Mouse (Mus musculus) macrophage (primary cell): ENCODE results near the gene Hsf4. TPM values are rescaled to one million over a fixed set of nuclear protein-coding genes. Genes with fewer than 3 reads are reported as not detected.

Experiments
- H3K27ac ChIP-seq: fragments of 350-480 bp; formaldehyde crosslinking; 2 replicates; pipeline ENCODE4 v1.9.0; 2021
- H3K36me3 ChIP-seq: fragments of 350-480 bp; formaldehyde crosslinking; 2 replicates; pipeline ENCODE4 v1.9.0; 2021; ENCODE audit errors: inconsistent target
- H3K4me3 ChIP-seq: fragments of 350-480 bp; formaldehyde crosslinking; 2 replicates; pipeline ENCODE4 v1.9.0; 2021; ENCODE audit errors: inconsistent target
- H3K79me2 ChIP-seq: fragments of 350-480 bp; formaldehyde crosslinking; 2 replicates; pipeline ENCODE4 v1.9.0; 2021; ENCODE audit errors: inconsistent target
- WGBS: methylation state at CpG from one replicate; pipeline ENCODE4 v1.1.7; 2026; ENCODE audit warnings: inconsistent platforms; ENCODE audit not compliant: missing documents; 5-methylcytosine and 5-hydroxymethylcytosine counted together
- polyA plus RNA-seq: library from polyadenylated mRNA; stranded (reverse); fragments of 250-400 nt; gene quantifications from 3 replicates; pipeline ENCODE4 v1.2.4, GENCODE M21; 2018; ENCODE audit warnings: inconsistent platforms

Hsf4 gene
- polyA plus RNA-seq, 1 experiment from 2014 or later, result 2.9 TPM

DNA sequence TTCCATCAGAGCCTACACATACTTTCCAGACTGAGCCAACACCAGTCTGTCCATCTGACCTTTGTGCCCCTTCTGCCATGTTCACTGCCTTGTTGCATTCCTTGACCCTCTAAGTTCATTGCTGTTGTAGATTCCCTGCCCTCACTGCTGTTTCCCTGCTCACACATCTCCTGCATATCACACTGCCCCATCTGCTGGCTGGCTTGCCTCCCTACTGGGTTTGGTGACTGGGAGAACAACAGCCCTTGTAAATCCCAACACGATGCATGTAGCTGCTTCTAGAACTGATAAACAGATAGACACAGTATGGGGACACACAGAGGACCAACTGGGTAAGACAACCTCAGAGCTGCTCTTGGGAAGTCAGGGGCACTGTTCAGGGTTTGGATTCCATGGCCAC is 42.1 kb downstream of the Hsf4 start:
- Histone ChIP-seq H3K79me2 (no peaks in the 10 kb centered on the region), H3K36me3 (peaks cover 64% of the 10 kb centered on the region), H3K27ac (no peak overlapping the region), H3K4me3 (no peak overlapping the region)
- WGBS, result 90% methylated on average over 1 of the region's 1 CpGs

DNA sequence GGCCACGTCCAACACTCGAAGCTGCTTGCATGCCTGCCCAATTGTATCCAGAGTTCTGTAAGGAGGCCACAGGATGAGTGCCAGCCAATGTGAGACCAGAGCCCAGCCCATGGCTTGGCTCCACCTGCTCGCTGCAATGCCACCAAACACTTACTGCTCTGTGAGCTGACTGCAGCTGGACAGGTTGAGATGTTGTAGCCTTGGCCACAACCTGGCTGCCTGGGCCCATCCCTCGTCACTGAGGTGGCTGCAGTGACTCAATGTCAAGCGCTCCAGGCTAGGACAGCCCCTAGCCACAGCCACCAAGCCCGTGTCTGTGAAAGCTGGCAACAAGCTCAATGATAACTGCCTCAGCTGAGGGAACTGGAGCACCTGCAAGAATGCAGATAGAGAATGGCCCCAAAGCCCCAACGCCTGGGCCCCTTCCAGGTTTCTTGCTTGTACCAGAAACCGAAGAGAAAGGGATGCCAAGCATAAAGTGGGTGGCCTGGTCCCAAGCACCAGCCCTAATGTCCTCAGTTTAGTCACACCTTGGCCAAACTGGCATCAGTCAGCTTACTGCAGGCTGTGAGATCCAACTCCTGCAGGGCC is 43.4 kb downstream of the Hsf4 start:
- no peaks in the 10 kb centered on the region for H3K79me2 ChIP-seq
- H3K4me3 ChIP-seq, result no peak overlapping the region
- peaks cover 56% of the 10 kb centered on the region for H3K36me3 ChIP-seq
- WGBS, result 93% methylated on average over 8 of the region's 8 CpGs
- no peak overlapping the region for H3K27ac ChIP-seq

DNA sequence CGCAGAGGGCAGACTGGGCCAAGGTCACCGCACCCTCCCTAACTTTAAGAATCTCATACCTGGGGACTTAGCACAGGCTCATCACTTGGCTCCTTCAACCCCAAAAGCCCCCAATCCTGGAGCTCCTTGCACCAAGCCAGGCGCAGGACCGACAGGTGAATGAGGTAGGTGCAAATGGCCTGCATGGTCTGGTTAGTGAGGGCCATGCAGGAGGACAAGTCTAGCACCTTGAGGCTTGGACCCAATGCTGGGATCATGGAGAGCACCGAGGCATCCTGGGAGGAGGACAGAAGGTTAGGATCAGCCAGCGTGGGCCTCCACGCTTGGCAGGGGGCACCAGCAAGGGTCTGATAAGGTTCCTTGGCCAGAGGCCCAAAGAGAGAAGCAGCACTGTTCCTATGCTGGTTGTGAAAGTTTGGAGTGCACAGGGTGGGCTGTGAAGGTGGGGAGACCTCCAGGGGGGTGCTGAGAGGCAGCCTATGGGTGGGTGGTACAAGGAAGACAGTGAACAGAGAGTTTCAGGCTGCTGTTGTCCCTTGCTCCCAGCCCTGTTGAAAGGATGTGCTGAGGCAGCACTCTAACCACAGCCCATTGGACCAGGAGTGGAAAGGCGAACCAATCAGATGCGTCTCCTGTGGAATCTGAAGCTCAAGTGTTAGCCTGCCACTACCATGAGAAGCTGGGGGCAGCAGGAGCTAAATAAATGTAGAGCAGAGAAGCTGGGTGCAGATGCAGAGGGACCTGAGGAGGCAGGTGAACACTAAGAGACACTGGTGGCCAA is 44.2 kb downstream of the Hsf4 start:
- WGBS, result 94% methylated on average over 9 of the region's 9 CpGs
- no peak overlapping the region for H3K27ac ChIP-seq
- H3K36me3 ChIP-seq, result peaks cover 48% of the 10 kb centered on the region
- H3K4me3 ChIP-seq, result no peak overlapping the region
- no peaks in the 10 kb centered on the region for H3K79me2 ChIP-seq

DNA sequence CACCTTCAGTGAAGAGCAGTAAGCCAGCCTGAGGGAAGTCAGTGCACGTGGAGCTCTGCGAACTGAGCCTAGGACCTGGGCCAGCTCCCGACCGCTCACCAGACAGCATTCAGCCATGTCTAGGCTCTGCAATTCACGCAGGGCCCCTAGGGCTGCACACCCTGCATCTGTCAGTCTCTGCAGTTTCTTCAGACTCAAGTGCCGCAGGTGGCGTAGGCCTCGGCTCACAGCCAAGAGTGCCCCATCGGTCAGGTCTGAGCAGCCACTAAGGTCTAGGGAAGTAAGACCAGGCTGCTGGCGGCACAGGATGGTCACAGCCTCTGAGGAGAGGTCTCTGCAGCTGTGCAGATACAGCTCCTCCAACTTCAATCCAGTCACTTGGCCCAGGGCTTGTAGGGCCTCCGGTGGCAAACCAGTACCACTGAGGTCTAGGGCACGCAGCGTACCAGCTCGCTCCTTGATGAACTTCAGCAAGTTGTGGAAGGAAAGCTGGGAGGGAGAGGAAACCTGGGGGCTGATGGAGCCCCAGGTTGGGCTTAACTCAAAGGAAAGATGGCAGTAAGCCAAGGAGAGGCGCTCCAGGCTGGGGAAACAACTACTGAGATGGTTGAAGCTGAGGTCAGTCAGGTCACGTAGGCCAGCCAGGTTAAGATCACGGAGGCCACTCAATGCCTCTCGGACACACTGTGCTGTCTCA is 45.6 kb downstream of the Hsf4 start:
- no peak overlapping the region for H3K4me3 ChIP-seq
- no peaks in the 10 kb centered on the region for H3K79me2 ChIP-seq
- WGBS, result 99% methylated on average over 17 of the region's 18 CpGs
- peaks cover 33% of the 10 kb centered on the region for H3K36me3 ChIP-seq
- no peak overlapping the region for H3K27ac ChIP-seq

DNA sequence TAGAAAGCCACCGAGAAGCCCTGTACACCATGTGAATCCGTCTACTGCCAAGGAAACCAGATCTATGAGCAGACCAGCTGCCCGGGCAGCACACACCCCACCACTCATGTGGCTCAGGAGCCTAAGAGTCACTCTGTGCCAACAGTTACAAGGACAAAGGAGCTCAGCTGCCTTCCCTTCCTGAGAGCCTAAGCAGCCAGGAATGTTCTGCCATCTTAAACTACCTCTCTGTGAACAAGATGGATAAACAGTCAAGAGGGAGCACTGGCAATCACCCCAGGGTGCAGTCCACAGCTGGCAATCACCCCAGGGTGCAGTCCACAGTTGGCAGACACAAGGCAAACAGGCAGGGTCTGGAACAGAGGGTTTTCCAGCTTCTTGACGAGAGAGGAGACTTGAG is 48.3 kb downstream of the Hsf4 start:
- H3K27ac ChIP-seq, result no peak overlapping the region
- no peaks in the 10 kb centered on the region for H3K79me2 ChIP-seq
- no peak overlapping the region for H3K4me3 ChIP-seq
- 96% methylated on average over 4 of the region's 4 CpGs for WGBS
- H3K36me3 ChIP-seq, result peaks cover 32% of the 10 kb centered on the region

DNA sequence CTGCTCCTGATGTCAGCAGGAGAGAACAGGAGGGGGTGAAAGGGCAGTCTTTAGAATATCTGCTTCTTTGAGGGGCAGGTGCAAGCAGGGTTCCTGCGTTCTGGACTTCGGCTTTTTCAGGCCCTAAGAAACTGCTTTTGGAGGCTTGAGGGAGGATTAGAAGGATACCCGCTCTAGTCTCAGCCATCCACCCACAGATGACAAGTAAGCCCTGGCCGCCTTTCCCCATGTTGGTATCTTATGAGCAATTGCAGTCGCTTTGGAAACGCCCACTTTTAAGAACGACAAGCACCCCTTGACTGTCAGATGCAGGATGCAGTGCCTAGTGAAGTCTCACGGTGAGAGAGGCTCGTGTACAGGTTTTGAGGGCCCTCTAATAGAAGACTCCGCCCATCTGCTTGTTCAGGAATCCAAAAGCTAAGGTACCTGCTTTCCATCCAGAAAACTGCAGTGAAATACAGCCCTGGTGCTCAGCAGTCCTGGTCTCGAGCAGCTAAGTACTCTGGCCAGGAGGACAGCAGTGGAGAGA is 49.1 kb downstream of the Hsf4 start:
- H3K4me3 ChIP-seq, result no peak overlapping the region
- H3K27ac ChIP-seq, result no peak overlapping the region
- WGBS, result 96% methylated on average over 11 of the region's 11 CpGs
- no peaks in the 10 kb centered on the region for H3K79me2 ChIP-seq
- H3K36me3 ChIP-seq, result peaks cover 27% of the 10 kb centered on the region

DNA sequence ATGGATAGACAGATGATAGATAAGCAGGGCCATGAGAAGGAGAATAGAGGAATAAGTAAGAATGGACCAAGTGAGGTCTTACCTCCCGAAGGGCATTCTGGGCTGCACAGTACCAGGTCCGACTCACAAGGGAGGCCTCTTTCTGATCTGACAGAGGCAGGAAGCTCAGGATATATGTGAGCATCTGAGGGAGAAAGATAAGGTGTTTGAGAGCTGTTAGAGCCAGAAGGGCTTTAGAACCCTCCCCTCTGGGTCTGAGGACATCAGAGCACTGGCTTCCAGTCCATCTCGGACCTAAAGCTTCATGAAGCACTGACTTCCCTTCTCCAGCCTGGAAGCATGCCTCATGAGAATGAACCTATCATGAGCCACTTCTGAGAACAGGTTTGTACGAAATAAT is 53.6 kb downstream of the Hsf4 start:
- H3K36me3 ChIP-seq, result peaks cover 11% of the 10 kb centered on the region; the same call in 1 of the 2 replicates
- 87% methylated on average over 4 of the region's 4 CpGs for WGBS
- H3K27ac ChIP-seq, result no peak overlapping the region
- peaks cover 23% of the 10 kb centered on the region for H3K79me2 ChIP-seq
- H3K4me3 ChIP-seq, result no peak overlapping the region

Other genes with a start within 250 kb of the Hsf4 start
- not detected in 3 replicates for gene Ces3a, start 221.2 kb upstream of the Hsf4 start, polyA plus RNA-seq
- not detected in 3 replicates for gene Ces3b, start 186.0 kb upstream of the Hsf4 start, polyA plus RNA-seq
- gene Ces4a, start 138.0 kb upstream of the Hsf4 start, polyA plus RNA-seq, result not detected in 3 replicates
- 59.1 to 125 TPM (median 65.1 TPM) in 3 replicates for gene Cbfb, start 99.1 kb upstream of the Hsf4 start, polyA plus RNA-seq
- gene D230025D16Rik, start 44.7 kb upstream of the Hsf4 start, polyA plus RNA-seq, result 15.2 to 26.7 TPM (median 16.3 TPM) in 3 replicates
- 1.8 to 2.8 TPM (median 2.4 TPM) in 3 replicates for gene B3gnt9, start 14.6 kb upstream of the Hsf4 start, polyA plus RNA-seq
- gene Tradd, start 5.2 kb upstream of the Hsf4 start, polyA plus RNA-seq, result 8.4 to 20.0 TPM (median 19.9 TPM) in 3 replicates
- 2.1 to 7.5 TPM (median 3.9 TPM) in 3 replicates for gene Fbxl8, start 5.2 kb upstream of the Hsf4 start, polyA plus RNA-seq
- 0.16 to 0.77 TPM (median 0.73 TPM) in 3 replicates for gene Nol3, start 6.3 kb downstream of the Hsf4 start, polyA plus RNA-seq
- gene 4931428F04Rik, start 20.1 kb downstream of the Hsf4 start, polyA plus RNA-seq, result 0.79 to 3.9 TPM (median 1.5 TPM) in 3 replicates
- gene Exoc3l, start 26.3 kb downstream of the Hsf4 start, polyA plus RNA-seq, result 0.19 to 0.32 TPM in 2 of 3 replicates, not detected in the other
- 30.2 to 47.0 TPM (median 34.1 TPM) in 3 replicates for gene E2f4, start 27.9 kb downstream of the Hsf4 start, polyA plus RNA-seq
- gene Elmo3, start 35.8 kb downstream of the Hsf4 start, polyA plus RNA-seq, result 0.29 to 0.43 TPM (median 0.33 TPM) in 3 replicates
- gene Lrrc29, start 56.5 kb downstream of the Hsf4 start, polyA plus RNA-seq, result 0.63 to 1.4 TPM (median 0.77 TPM) in 3 replicates
- gene Tmem208, start 56.6 kb downstream of the Hsf4 start, polyA plus RNA-seq, result 19.5 to 78.9 TPM (median 58.8 TPM) in 3 replicates
- gene Fhod1, start 78.2 kb downstream of the Hsf4 start, polyA plus RNA-seq, result 5.6 to 17.0 TPM (median 9.8 TPM) in 3 replicates
- gene Slc9a5, start 79.0 kb downstream of the Hsf4 start, polyA plus RNA-seq, result 0.36 to 0.94 TPM (median 0.36 TPM) in 3 replicates
- not detected in 3 replicates for gene Plekhg4, start 103.5 kb downstream of the Hsf4 start, polyA plus RNA-seq
- not detected in 3 replicates for gene Kctd19, start 143.7 kb downstream of the Hsf4 start, polyA plus RNA-seq
- 0.13 TPM in 1 of 3 replicates, not detected in the others for gene Lrrc36, start 143.8 kb downstream of the Hsf4 start, polyA plus RNA-seq
- gene Tppp3, start 201.7 kb downstream of the Hsf4 start, polyA plus RNA-seq, result 0.20 to 1.0 TPM (median 0.49 TPM) in 3 replicates
- gene Zdhhc1, start 227.1 kb downstream of the Hsf4 start, polyA plus RNA-seq, result 6.8 to 10.0 TPM (median 7.3 TPM) in 3 replicates
- gene Hsd11b2, start 249.0 kb downstream of the Hsf4 start, polyA plus RNA-seq, result not detected in 3 replicates